Mouse (Mus musculus): ENCODE data around the gene Clybl. TPM values are rescaled to one million over a fixed set of nuclear protein-coding genes. Genes with fewer than 3 reads are reported as not detected.
A peak's percentile ranks its signal among the peaks of the same experiment; 100 is the strongest.

Gene Clybl
- polyA plus RNA-seq, 1 experiment from 2014 or later: 27.2 TPM

GRCm38 (mm10) chr14:122258297-122258696 lies 76.8 kb downstream of the Clybl start:
- Histone ChIP-seq H3K4me3 (replicated peaks) (no peak overlapping the region), H3K4me1 (0 out of 2 replicates have a peak, but pooled peaks cover 6% of the 10 kb centered on the region), H3K9me3 (replicated peaks) (no peaks in the 10 kb centered on the region), H3K27ac (no peak overlapping the region), H3K4me2 (no peak overlapping the region), H3K36me3 (no peaks in the 10 kb centered on the region), H3K27me3 (peaks cover 75% of the 10 kb centered on the region), H3K9ac (no peak overlapping the region)
- WGBS: 41% methylated on average over 5 of the region's 5 CpGs
- ATAC-seq (replicated peaks; ENCODE audit: low FRiP score): no peak

GRCm38 (mm10) chr14:122261250-122261649 lies 79.7 kb downstream of the Clybl start:
- H3K4me3 ChIP-seq (replicated peaks): no peak overlapping the region
- no peaks in the 10 kb centered on the region for H3K9me3 ChIP-seq (replicated peaks)
- 81% methylated on average over 1 of the region's 1 CpGs for WGBS
- H3K4me2 ChIP-seq: no peak overlapping the region
- no peaks in the 10 kb centered on the region for H3K36me3 ChIP-seq
- 0 out of 2 replicates have a peak, but pooled peaks cover under 1% of the 10 kb centered on the region for H3K4me1 ChIP-seq
- ATAC-seq (replicated peaks; ENCODE audit: low FRiP score): no peak
- H3K27ac ChIP-seq: no peak overlapping the region
- peaks cover 57% of the 10 kb centered on the region for H3K27me3 ChIP-seq
- H3K9ac ChIP-seq: no peak overlapping the region

GRCm38 (mm10) chr14:122262851-122263659 lies 81.6 kb downstream of the Clybl start:
- Histone ChIP-seq H3K4me3 (replicated peaks) (no peak overlapping the region), H3K27me3 (peaks cover 40% of the 10 kb centered on the region), H3K4me1 (no peaks in the 10 kb centered on the region), H3K9me3 (replicated peaks) (no peaks in the 10 kb centered on the region), H3K9ac (no peak overlapping the region), H3K27ac (no peak overlapping the region), H3K36me3 (no peaks in the 10 kb centered on the region), H3K4me2 (no peak overlapping the region)
- no peak for ATAC-seq (replicated peaks; ENCODE audit: low FRiP score)
- 26% methylated on average over 16 of the region's 16 CpGs for WGBS

GRCm38 (mm10) chr14:122265214-122265613 lies 83.7 kb downstream of the Clybl start:
- Histone ChIP-seq H3K4me2 (no peak overlapping the region), H3K36me3 (no peaks in the 10 kb centered on the region), H3K4me3 (replicated peaks) (no peak overlapping the region), H3K9me3 (replicated peaks) (no peaks in the 10 kb centered on the region), H3K27ac (no peak overlapping the region), H3K27me3 (peaks cover 23% of the 10 kb centered on the region; the same call in 1 of the 2 replicates), H3K9ac (no peak overlapping the region), H3K4me1 (no peaks in the 10 kb centered on the region)
- no peak for ATAC-seq (replicated peaks; ENCODE audit: low FRiP score)
- 67% methylated on average over 7 of the region's 7 CpGs for WGBS

GRCm38 (mm10) chr14:122267590-122267989 lies 86.1 kb downstream of the Clybl start:
- no peak for ATAC-seq (replicated peaks; ENCODE audit: low FRiP score)
- no peak overlapping the region for H3K4me2 ChIP-seq
- 46% methylated on average over 4 of the region's 4 CpGs for WGBS
- no peak overlapping the region for H3K4me3 ChIP-seq (replicated peaks)
- H3K27me3 ChIP-seq: 0 out of 2 replicates have a peak, but pooled peaks cover 8% of the 10 kb centered on the region
- no peaks in the 10 kb centered on the region for H3K9me3 ChIP-seq (replicated peaks)
- H3K9ac ChIP-seq: no peak overlapping the region
- no peaks in the 10 kb centered on the region for H3K36me3 ChIP-seq
- peaks cover 6% of the 10 kb centered on the region for H3K4me1 ChIP-seq
- H3K27ac ChIP-seq: no peak overlapping the region

- Histone ChIP-seq H3K27ac (no peak overlapping the region), H3K4me3 (replicated peaks) (no peak overlapping the region), H3K9ac (no peak overlapping the region), H3K36me3 (no peaks in the 10 kb centered on the region), H3K27me3 (no peaks in the 10 kb centered on the region), H3K4me1 (peaks cover 6% of the 10 kb centered on the region), H3K9me3 (replicated peaks) (no peaks in the 10 kb centered on the region), H3K4me2 (no peak overlapping the region; the same call in 1 of the 2 replicates)
- 34% methylated on average over 14 of the region's 14 CpGs for WGBS
- ATAC-seq (replicated peaks; ENCODE audit: low FRiP score): 0 out of 2 replicates have a peak, but pooled peaks have one; percentile 34
These were observed 89.7 kb downstream of the Clybl start for GRCm38 (mm10) chr14:122271104-122271746.

GRCm38 (mm10) chr14:122277142-122277541 lies 95.6 kb downstream of the Clybl start:
- H3K9ac ChIP-seq: no peak overlapping the region
- no peak for ATAC-seq (replicated peaks; ENCODE audit: low FRiP score)
- no peaks in the 10 kb centered on the region for H3K9me3 ChIP-seq (replicated peaks)
- H3K4me2 ChIP-seq: no peak overlapping the region
- no peak overlapping the region for H3K27ac ChIP-seq
- peaks cover 15% of the 10 kb centered on the region; the same call in 1 of the 2 replicates for H3K27me3 ChIP-seq
- H3K4me1 ChIP-seq: no peaks in the 10 kb centered on the region
- 93% methylated on average over 8 of the region's 8 CpGs for WGBS
- H3K4me3 ChIP-seq (replicated peaks): no peak overlapping the region
- no peaks in the 10 kb centered on the region for H3K36me3 ChIP-seq

- Histone ChIP-seq H3K9me3 (replicated peaks) (no peaks in the 10 kb centered on the region), H3K9ac (no peak overlapping the region), H3K4me1 (no peaks in the 10 kb centered on the region), H3K4me2 (no peak overlapping the region), H3K4me3 (replicated peaks) (no peak overlapping the region), H3K36me3 (no peaks in the 10 kb centered on the region), H3K27ac (no peak overlapping the region), H3K27me3 (peaks cover 21% of the 10 kb centered on the region)
- no peak for ATAC-seq (replicated peaks; ENCODE audit: low FRiP score)
- 65% methylated on average over 16 of the region's 16 CpGs for WGBS
These were observed 98.2 kb downstream of the Clybl start for GRCm38 (mm10) chr14:122279462-122280308.

GRCm38 (mm10) chr14:122280309-122281071 lies 99.0 kb downstream of the Clybl start:
- Histone ChIP-seq H3K4me3 (replicated peaks) (no peak overlapping the region), H3K4me1 (no peaks in the 10 kb centered on the region), H3K27me3 (peaks cover 21% of the 10 kb centered on the region), H3K27ac (no peak overlapping the region), H3K4me2 (no peak overlapping the region), H3K9me3 (replicated peaks) (no peaks in the 10 kb centered on the region), H3K36me3 (no peaks in the 10 kb centered on the region), H3K9ac (no peak overlapping the region)
- peak; percentile 83; the same call in 1 of the 2 replicates for ATAC-seq (replicated peaks; ENCODE audit: low FRiP score)
- WGBS: 39% methylated on average over 21 of the region's 21 CpGs

GRCm38 (mm10) chr14:122281072-122281634 lies 99.6 kb downstream of the Clybl start:
- no peak for ATAC-seq (replicated peaks; ENCODE audit: low FRiP score)
- WGBS: 58% methylated on average over 9 of the region's 9 CpGs
- H3K9me3 ChIP-seq (replicated peaks): no peaks in the 10 kb centered on the region
- H3K4me1 ChIP-seq: no peaks in the 10 kb centered on the region
- H3K27me3 ChIP-seq: peaks cover 21% of the 10 kb centered on the region
- H3K9ac ChIP-seq: no peak overlapping the region
- H3K27ac ChIP-seq: no peak overlapping the region
- H3K4me2 ChIP-seq: no peak overlapping the region
- H3K36me3 ChIP-seq: no peaks in the 10 kb centered on the region
- no peak overlapping the region for H3K4me3 ChIP-seq (replicated peaks)

GRCm38 (mm10) chr14:122283959-122284358 lies 102.5 kb downstream of the Clybl start:
- peaks cover 26% of the 10 kb centered on the region for H3K27me3 ChIP-seq
- no peak overlapping the region for H3K4me3 ChIP-seq (replicated peaks)
- no peak overlapping the region for H3K9ac ChIP-seq
- H3K27ac ChIP-seq: no peak overlapping the region
- no peak for ATAC-seq (replicated peaks; ENCODE audit: low FRiP score)
- 95% methylated on average over 5 of the region's 5 CpGs for WGBS
- H3K4me2 ChIP-seq: no peak overlapping the region
- no peaks in the 10 kb centered on the region for H3K4me1 ChIP-seq
- no peaks in the 10 kb centered on the region for H3K9me3 ChIP-seq (replicated peaks)
- no peaks in the 10 kb centered on the region for H3K36me3 ChIP-seq

Data from kidney, embryonic 15.5 days (tissue).